Mouse (Mus musculus): ENCODE results near the gene Mrps6. TPM values are rescaled to one million over a fixed set of nuclear protein-coding genes. Genes with fewer than 3 reads are reported as not detected.
A peak's percentile ranks its signal among the peaks of the same experiment; 100 is the strongest.
"Not testable (repeated sequence)": the region's sequence is repeated elsewhere in the genome, so short reads cannot be mapped to it uniquely, and the experiment has no call there.

Mrps6 gene
- polyA plus RNA-seq, 1 experiment from 2014 or later, result 72.9 TPM

DNA sequence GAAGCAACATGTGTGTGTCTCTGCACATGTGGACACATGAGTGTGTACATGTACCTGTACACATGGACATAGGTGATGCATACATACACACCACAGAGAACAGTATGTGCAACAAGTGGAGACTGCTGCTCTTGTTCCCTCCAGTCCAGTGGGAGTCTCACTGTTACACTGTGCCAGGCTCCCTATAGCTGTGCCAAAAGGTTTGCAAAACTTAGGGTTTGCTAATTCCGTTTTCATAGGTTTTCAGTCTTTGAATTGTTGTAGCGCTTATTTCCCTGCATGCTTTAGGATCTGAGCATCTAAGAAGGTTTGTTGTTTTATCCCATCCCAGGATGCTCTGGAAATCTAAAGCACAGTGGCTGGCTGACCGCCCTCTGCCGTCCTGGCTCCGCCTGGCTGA, 33.8 kb downstream of the Mrps6 start:
- Histone ChIP-seq H3K9me3 (replicated peaks; ENCODE audit: control insufficient read depth, low read length) (no peaks in the 10 kb centered on the region), H3K4me3 (replicated peaks; ENCODE audit: low read length) (no peak overlapping the region), H3K27me3 (ENCODE audit: control insufficient read depth, insufficient read depth, low read length) (no peaks in the 10 kb centered on the region), H3K4me1 (ENCODE audit: control insufficient read depth, insufficient read depth, low read length) (no peaks in the 10 kb centered on the region), H3K27ac (ENCODE audit: low read length) (no peak overlapping the region), H3K4me2 (ENCODE audit: low read depth, low read length) (no peak overlapping the region), H3K9ac (ENCODE audit: low read length) (no peak overlapping the region), H3K36me3 (ENCODE audit: control insufficient read depth, insufficient read depth, low read length) (no peaks in the 10 kb centered on the region)
- WGBS, result 82% methylated on average over 5 of the region's 5 CpGs
- no peak for ATAC-seq (ENCODE audit: insufficient read depth, low FRiP score)

DNA sequence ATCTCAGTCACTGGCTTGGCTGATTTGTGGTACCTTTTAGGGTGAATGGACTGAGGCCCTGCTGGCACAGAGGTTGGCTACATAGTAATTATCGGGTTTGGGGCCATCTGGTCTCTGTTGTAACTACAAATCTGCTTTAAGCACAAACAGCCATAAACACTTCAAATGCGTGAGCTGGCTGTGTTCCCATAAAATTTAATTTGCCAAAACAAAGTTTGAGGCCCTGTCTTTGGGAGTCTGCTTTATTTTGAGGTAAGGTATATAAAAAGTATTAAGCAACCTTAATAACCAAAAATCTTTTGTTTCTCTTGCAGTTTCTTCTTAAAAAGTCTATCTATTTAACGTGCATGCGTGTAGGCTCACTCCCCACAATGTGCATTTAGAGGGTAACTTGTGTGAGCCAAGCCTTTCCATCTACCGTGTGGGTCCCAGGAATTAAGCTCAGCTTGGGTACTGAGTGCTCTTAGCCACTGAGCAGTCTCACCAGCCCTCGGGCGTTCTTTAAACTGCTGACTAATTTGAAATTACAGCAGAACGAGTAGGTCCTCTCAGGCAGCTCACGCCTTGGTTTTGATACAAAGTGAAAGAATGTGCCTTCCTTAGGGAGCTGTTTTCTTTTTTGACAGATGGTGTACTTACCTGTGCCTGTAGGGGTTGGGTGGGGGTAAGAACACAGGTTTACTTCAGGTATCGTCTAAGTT, 40.4 kb downstream of the Mrps6 start:
- Histone ChIP-seq H3K9me3 (replicated peaks; ENCODE audit: control insufficient read depth, low read length) (no peaks in the 10 kb centered on the region), H3K27ac (ENCODE audit: low read length) (no peak overlapping the region), H3K4me1 (ENCODE audit: control insufficient read depth, insufficient read depth, low read length) (peaks cover 3% of the 10 kb centered on the region; the same call in 1 of the 2 replicates), H3K4me2 (ENCODE audit: low read depth, low read length) (no peak overlapping the region), H3K9ac (ENCODE audit: low read length) (no peak overlapping the region), H3K36me3 (ENCODE audit: control insufficient read depth, insufficient read depth, low read length) (no peaks in the 10 kb centered on the region), H3K4me3 (replicated peaks; ENCODE audit: low read length) (no peak overlapping the region), H3K27me3 (ENCODE audit: control insufficient read depth, insufficient read depth, low read length) (no peaks in the 10 kb centered on the region)
- 57% methylated on average over 10 of the region's 10 CpGs for WGBS
- ATAC-seq (ENCODE audit: insufficient read depth, low FRiP score), result no peak

DNA sequence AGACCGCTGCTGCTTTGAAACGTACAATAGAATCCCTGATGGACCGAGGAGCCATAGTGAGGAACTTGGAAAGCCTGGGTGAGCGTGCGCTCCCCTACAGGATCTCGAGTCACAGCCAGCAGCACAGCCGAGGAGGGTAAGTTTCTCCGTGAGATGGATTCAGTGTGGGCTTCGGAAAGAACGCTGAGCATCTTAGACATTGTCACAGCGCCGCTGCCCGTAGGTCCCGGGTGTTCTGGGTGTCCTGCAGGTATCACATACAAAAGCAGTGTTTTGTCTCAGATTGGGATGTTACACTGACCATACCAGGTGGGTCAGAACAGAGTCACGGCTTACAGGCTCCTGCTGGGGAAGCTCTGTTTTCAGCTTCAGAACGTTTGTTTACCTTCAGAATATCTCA, 41.5 kb downstream of the Mrps6 start:
- H3K9ac ChIP-seq (ENCODE audit: low read length), result no peak overlapping the region
- ATAC-seq (ENCODE audit: insufficient read depth, low FRiP score), result no peak
- WGBS, result 78% methylated on average over 16 of the region's 16 CpGs
- no peaks in the 10 kb centered on the region for H3K27me3 ChIP-seq (ENCODE audit: control insufficient read depth, insufficient read depth, low read length)
- no peaks in the 10 kb centered on the region for H3K36me3 ChIP-seq (ENCODE audit: control insufficient read depth, insufficient read depth, low read length)
- no peak overlapping the region for H3K4me2 ChIP-seq (ENCODE audit: low read depth, low read length)
- H3K4me1 ChIP-seq (ENCODE audit: control insufficient read depth, insufficient read depth, low read length), result peaks cover 3% of the 10 kb centered on the region; the same call in 1 of the 2 replicates
- no peak overlapping the region for H3K27ac ChIP-seq (ENCODE audit: low read length)
- no peaks in the 10 kb centered on the region for H3K9me3 ChIP-seq (replicated peaks; ENCODE audit: control insufficient read depth, low read length)
- H3K4me3 ChIP-seq (replicated peaks; ENCODE audit: low read length), result no peak overlapping the region

DNA sequence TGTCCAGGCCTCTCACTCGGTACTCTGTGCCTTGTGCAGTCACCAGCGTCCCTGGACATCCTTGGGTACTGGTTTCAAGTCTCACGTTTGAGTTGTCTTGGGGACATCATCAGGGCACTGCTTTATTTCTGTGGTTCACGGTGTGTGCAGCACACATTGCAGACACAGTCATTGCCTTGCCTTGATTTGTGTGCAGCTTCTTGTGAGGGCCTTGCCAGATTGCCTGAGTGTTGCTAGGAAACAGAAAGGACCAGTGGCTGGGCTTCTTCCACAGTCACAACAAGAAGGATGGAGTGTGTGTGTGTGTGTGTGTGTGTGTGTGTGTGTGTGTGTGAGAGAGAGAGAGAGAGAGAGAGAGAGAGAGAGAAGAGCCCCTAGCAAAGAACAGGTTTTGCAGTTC, 42.0 kb downstream of the Mrps6 start:
- Histone ChIP-seq H3K4me2 (ENCODE audit: low read depth, low read length) (no peak overlapping the region), H3K27ac (ENCODE audit: low read length) (no peak overlapping the region), H3K9ac (ENCODE audit: low read length) (no peak overlapping the region), H3K9me3 (replicated peaks; ENCODE audit: control insufficient read depth, low read length) (no peaks in the 10 kb centered on the region), H3K4me1 (ENCODE audit: control insufficient read depth, insufficient read depth, low read length) (peaks cover 3% of the 10 kb centered on the region; the same call in 1 of the 2 replicates), H3K4me3 (replicated peaks; ENCODE audit: low read length) (no peak overlapping the region), H3K36me3 (ENCODE audit: control insufficient read depth, insufficient read depth, low read length) (no peaks in the 10 kb centered on the region), H3K27me3 (ENCODE audit: control insufficient read depth, insufficient read depth, low read length) (no peaks in the 10 kb centered on the region)
- no peak for ATAC-seq (ENCODE audit: insufficient read depth, low FRiP score)
- WGBS, result 70% methylated on average over 4 of the region's 4 CpGs

DNA sequence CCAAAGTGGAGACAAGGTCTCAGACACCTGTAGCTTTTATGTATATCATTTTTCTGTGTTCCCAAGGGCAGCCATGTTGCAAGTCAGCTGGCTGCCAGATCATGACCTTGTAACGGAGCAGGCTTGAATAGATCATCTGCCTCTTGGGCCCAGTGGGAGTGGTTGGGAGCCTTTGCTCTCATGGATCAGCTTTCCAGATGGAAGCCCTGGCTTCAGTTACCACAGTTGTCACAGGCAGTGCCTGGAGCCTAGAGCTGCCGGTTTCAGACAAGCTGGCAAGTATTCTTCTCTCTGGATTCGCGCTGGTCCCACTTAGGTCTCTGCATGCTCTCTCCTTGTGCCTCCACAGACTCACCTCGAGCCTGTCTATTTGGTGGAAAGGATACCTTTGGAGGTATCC, 44.0 kb downstream of the Mrps6 start:
- Histone ChIP-seq H3K9me3 (replicated peaks; ENCODE audit: control insufficient read depth, low read length) (no peaks in the 10 kb centered on the region), H3K4me2 (ENCODE audit: low read depth, low read length) (no peak overlapping the region), H3K36me3 (ENCODE audit: control insufficient read depth, insufficient read depth, low read length) (no peaks in the 10 kb centered on the region), H3K4me1 (ENCODE audit: control insufficient read depth, insufficient read depth, low read length) (peaks cover 3% of the 10 kb centered on the region; the same call in 1 of the 2 replicates), H3K9ac (ENCODE audit: low read length) (no peak overlapping the region), H3K27ac (ENCODE audit: low read length) (no peak overlapping the region), H3K27me3 (ENCODE audit: control insufficient read depth, insufficient read depth, low read length) (no peaks in the 10 kb centered on the region), H3K4me3 (replicated peaks; ENCODE audit: low read length) (no peak overlapping the region)
- WGBS, result 85% methylated on average over 5 of the region's 5 CpGs
- no peak for ATAC-seq (ENCODE audit: insufficient read depth, low FRiP score)

DNA sequence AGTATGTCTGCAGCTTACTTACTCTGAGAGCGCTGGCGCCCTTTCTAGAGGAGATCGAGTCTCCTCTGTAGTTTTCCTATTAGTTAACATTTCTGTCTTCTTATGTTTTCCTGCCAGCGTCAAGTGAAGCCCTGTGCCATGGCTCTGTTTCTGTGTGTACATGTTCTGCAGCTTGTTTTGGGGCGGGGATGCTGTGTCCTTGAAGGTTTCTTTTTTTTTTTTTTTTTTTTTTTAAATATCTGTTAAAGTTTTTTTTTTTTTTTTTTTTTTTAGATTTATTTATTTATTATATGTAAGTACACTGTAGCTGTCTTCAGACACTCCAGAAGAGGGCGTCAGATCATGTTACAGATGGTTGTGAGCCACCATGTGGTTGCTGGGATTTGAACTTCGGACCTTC, 44.9 kb downstream of the Mrps6 start:
- H3K36me3 ChIP-seq (ENCODE audit: control insufficient read depth, insufficient read depth, low read length); H3K27ac ChIP-seq (ENCODE audit: low read length); H3K27me3 ChIP-seq (ENCODE audit: control insufficient read depth, insufficient read depth, low read length); H3K4me3 ChIP-seq (replicated peaks; ENCODE audit: low read length); H3K4me2 ChIP-seq (ENCODE audit: low read depth, low read length); H3K9ac ChIP-seq (ENCODE audit: low read length); ATAC-seq (ENCODE audit: insufficient read depth, low FRiP score); H3K4me1 ChIP-seq (ENCODE audit: control insufficient read depth, insufficient read depth, low read length); H3K9me3 ChIP-seq (replicated peaks; ENCODE audit: control insufficient read depth, low read length): not testable (repeated sequence)
- WGBS, result 93% methylated on average over 6 of the region's 7 CpGs

DNA sequence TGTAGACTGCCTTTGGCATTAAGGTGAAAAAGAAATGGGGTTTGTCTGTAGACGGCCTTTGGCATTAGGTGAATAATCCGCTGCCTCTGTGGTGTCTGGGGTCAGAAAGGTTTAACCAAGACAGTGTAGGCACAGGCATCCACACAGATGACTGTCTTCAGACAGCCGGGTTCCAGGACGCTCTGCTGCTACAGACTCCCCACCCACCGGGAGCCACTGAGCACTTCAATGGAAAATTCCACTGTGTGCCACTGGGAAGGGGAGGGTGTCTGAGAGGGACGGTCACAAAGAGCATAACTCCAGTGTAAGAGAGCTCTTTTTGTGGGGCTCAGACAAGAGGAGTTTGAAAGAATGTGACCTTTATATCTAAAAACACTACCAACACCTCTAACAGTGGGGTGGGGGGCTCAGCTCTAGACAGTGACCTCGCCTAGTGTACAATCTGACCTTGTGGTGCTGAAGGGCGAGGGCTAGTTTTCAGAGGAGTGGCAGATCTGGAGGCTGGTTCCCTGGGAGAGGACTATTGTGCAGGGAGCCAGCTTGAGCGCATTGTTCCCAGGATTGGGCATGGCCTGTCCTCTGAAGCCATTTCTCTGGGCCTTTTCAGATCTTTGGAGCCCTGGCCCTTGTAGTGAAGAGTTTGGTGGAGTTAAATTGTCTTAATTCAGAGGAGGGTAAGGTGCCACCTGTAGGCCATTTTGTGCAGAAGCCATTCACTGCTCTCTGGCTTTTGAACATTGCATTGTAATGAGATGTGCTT, 45.7 kb downstream of the Mrps6 start:
- ATAC-seq (ENCODE audit: insufficient read depth, low FRiP score), result peak; percentile 25; the same call in 1 of the 2 replicates
- WGBS, result 54% methylated on average over 9 of the region's 9 CpGs

DNA sequence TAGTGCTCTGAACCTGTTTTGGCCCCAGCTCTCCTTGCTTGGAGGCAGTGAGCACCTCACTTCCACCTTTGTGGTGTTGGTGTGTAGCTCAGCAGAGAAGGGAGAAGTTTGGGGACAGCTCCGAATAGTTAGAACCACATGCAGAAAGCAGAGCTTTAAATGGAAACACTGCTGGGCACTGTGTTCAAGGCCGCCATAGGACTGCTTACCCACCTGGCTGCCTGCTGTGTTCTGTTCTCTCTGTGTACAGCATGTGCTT, 46.2 kb downstream of the Mrps6 start:
- H3K4me1 ChIP-seq (ENCODE audit: control insufficient read depth, insufficient read depth, low read length), result no peaks in the 10 kb centered on the region
- no peaks in the 10 kb centered on the region for H3K36me3 ChIP-seq (ENCODE audit: control insufficient read depth, insufficient read depth, low read length)
- no peak overlapping the region for H3K4me2 ChIP-seq (ENCODE audit: low read depth, low read length)
- no peak overlapping the region for H3K9ac ChIP-seq (ENCODE audit: low read length)
- no peak overlapping the region for H3K4me3 ChIP-seq (replicated peaks; ENCODE audit: low read length)
- H3K27me3 ChIP-seq (ENCODE audit: control insufficient read depth, insufficient read depth, low read length), result no peaks in the 10 kb centered on the region
- 88% methylated on average over 2 of the region's 2 CpGs for WGBS
- no peak overlapping the region for H3K27ac ChIP-seq (ENCODE audit: low read length)
- H3K9me3 ChIP-seq (replicated peaks; ENCODE audit: control insufficient read depth, low read length), result no peaks in the 10 kb centered on the region
- no peak for ATAC-seq (ENCODE audit: insufficient read depth, low FRiP score)

More for the DNA sequence above, 45.7 kb downstream of the Mrps6 start:
- Histone ChIP-seq H3K4me3 (replicated peaks; ENCODE audit: low read length) (no peak overlapping the region), H3K27me3 (ENCODE audit: control insufficient read depth, insufficient read depth, low read length) (no peaks in the 10 kb centered on the region), H3K9ac (ENCODE audit: low read length) (no peak overlapping the region), H3K9me3 (replicated peaks; ENCODE audit: control insufficient read depth, low read length) (no peaks in the 10 kb centered on the region), H3K36me3 (ENCODE audit: control insufficient read depth, insufficient read depth, low read length) (no peaks in the 10 kb centered on the region), H3K27ac (ENCODE audit: low read length) (no peak overlapping the region), H3K4me1 (ENCODE audit: control insufficient read depth, insufficient read depth, low read length) (no peaks in the 10 kb centered on the region), H3K4me2 (ENCODE audit: low read depth, low read length) (no peak overlapping the region)

DNA sequence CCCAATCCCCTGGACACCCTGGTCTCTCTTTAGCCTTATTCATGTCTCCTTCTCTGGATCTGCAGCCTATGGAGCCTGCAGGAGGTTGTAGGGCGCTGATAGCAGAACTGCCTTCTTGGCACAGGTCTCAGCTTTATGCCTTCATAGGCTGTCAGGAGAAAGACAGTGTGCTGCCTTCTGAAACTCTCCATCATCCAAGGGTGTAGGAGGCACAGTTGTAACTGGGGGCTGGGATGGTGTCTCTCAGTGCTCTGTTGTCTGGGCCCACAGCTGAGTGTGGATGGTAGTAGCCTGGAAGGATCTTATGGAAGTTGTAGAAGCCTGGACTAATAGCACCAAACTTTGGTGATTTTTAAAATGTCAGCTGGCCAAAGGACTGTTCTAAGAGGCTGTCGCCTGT, 46.9 kb downstream of the Mrps6 start:
- H3K9ac ChIP-seq (ENCODE audit: low read length), result no peak overlapping the region
- H3K27ac ChIP-seq (ENCODE audit: low read length), result no peak overlapping the region
- 93% methylated on average over 2 of the region's 2 CpGs for WGBS
- no peaks in the 10 kb centered on the region for H3K9me3 ChIP-seq (replicated peaks; ENCODE audit: control insufficient read depth, low read length)
- ATAC-seq (ENCODE audit: insufficient read depth, low FRiP score), result no peak
- H3K27me3 ChIP-seq (ENCODE audit: control insufficient read depth, insufficient read depth, low read length), result no peaks in the 10 kb centered on the region
- H3K4me2 ChIP-seq (ENCODE audit: low read depth, low read length), result no peak overlapping the region
- no peaks in the 10 kb centered on the region for H3K36me3 ChIP-seq (ENCODE audit: control insufficient read depth, insufficient read depth, low read length)
- no peaks in the 10 kb centered on the region for H3K4me1 ChIP-seq (ENCODE audit: control insufficient read depth, insufficient read depth, low read length)
- H3K4me3 ChIP-seq (replicated peaks; ENCODE audit: low read length), result no peak overlapping the region
